Mouse (Mus musculus) kidney, postnatal 14 days (tissue): ENCODE measurements around the gene Cyp3a57.
"Not testable (repeated sequence)": the region's sequence is repeated elsewhere in the genome, so short reads cannot be mapped to it uniquely, and the experiment has no call there.

Experiments
- DNase-seq: peaks from one replicate; pipeline ENCODE4 v3.0.0; 2022; ENCODE audit warnings: mixed read lengths

The Cyp3a57 gene

DNA sequence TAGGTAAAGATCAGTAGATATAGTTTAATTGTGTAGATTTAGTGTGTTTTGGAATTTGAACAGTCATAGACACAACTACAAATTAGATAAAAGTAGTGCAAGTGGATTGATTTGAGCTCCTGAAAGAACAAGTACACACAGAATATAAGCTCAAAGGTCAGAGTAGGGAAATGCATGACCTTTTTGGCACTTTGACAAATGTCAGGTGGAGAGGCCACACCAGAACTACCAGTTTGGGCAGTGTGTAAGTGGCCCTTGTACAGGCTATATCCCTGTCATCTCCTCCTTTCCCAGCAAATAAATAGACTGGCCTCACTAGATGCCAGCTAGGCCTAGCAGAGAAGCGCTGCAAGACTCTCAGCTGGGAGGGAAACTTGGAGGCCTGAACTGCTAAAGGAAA is at the start of gene Cyp3a57:
TSS of gene Cyp3a57 (plus strand) at position 339 of the 400 bp plus-strand sequence.
- no peak for DNase-seq

DNA sequence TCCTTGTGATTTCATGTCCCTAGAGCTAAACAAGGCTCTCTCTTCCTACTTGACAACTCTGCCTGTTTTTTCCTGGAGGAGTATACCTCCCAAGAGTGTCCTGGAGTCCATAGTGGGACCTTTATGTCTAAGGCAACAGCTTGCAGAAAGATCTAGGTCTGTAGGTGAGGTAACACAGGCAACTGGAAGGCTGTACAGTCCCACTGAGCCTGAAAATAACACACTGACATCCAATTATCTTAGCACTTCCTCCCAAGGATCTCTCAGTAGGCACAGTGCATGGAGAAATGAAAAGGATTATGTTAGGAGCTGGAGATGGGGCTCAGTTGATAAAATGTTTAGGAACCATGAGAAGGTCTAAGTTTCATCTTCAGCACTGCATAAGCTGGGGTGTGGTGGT is 44.6 kb upstream of the Cyp3a57 start:
- DNase-seq: no peak

- DNase-seq: not testable (repeated sequence)
These were observed 43.3 kb upstream of the Cyp3a57 start for GRCm38 (mm10) chr5:145301796-145302195.

DNA sequence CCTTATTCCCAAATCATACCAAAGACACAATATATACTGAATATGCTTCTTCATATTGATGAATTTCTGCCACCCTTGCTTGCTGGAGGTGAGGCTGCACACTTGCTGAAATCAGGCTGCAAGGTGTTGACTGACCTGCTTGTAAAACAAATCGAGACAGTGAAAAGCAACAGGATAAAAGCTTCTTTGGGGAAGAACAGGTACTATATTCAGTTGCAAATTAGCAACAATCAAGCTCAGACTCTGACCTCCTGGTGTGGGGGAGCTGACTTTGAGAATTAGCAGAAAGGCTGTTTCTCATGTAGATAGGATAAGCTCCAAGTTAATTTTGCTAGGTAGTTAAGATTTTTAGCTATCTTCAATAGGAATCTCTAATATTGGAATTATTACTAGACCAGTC is 42.7 kb upstream of the Cyp3a57 start:
- DNase-seq: no peak

DNA sequence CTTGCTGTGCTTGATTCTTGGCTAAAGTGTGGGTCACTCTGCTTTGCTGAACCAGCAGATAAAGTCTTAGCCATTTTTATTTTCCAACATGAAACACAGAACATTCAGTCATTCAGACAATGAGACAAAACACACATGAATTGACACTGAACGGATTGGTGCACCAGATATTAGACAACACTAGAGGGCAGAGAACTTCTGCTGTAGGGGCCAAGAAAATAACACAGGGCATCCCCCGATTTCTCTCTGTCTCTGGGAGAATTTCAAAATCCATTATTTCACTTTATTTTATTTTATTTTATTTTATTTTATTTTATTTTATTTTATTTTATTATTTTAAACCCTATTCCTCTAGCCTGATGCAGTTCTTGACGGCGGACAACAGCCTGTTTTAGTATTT is 38.1 kb upstream of the Cyp3a57 start:
- not testable (repeated sequence) for DNase-seq

GRCm38 (mm10) chr5:145307811-145308210 is 37.3 kb upstream of the Cyp3a57 start:
- DNase-seq: not testable (repeated sequence)

GRCm38 (mm10) chr5:145313845-145314244 is 31.2 kb upstream of the Cyp3a57 start:
- DNase-seq: no peak

DNA sequence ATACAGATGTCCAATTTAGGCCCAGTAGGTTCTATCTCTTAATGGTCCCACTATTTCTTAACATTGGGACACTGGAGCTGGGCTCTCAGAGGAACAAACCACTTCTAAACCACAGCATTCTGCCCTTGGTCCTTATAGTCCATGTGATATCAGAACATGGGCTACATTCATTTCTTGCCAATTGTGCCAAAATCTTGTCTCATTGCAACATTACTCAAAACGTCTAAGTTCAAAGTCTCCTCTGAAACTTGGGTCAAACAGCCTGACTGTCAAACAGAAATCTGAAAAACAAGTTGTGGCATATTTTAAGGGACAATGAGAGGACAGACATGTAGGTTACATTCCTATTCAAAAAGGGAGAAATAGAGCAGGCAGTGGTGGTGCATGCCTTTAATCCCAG is 27.9 kb upstream of the Cyp3a57 start:
- no peak for DNase-seq

DNA sequence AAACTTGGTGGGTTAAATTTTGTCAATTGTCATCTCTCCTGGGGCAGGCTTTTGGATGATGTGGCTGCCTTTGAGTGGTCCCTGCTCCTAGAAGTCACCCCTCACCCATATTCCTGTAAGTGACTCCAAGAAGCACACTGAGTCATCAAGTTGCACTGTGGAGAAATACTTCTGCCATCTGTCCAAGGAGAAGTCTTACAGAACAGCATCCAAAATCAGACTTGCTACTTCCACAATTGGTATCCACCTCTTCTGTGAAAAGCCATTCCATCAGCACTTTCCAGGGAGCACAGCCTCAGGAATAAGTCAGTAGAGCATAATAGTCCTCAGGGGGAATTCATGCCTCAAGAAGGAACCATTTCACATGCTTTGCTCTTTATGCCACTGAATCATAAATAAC is 6.3 kb upstream of the Cyp3a57 start:
- DNase-seq: not testable (repeated sequence)

- no peak for DNase-seq
These were observed 4.6 kb downstream of the Cyp3a57 start for GRCm38 (mm10) chr5:145349697-145350096.

DNA sequence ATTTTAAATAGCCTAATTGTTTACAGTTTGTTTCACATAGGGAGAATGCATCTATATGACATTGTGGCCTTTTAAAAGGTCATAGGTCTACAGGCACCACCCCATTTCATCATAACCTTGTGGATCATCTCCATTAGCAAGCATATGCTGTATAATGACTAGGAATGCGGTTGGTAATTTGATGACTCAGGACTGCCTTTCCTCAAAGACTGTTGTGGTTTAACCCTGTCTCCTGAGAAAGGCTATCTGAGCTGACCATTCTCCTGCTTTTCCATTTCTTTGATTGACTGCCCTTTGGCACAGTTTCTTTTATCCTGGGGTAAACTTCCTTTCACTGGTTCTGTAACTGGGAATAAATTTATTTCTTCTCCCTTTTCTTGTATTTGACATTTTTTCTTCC is 8.0 kb downstream of the Cyp3a57 start:
- no peak for DNase-seq

DNA sequence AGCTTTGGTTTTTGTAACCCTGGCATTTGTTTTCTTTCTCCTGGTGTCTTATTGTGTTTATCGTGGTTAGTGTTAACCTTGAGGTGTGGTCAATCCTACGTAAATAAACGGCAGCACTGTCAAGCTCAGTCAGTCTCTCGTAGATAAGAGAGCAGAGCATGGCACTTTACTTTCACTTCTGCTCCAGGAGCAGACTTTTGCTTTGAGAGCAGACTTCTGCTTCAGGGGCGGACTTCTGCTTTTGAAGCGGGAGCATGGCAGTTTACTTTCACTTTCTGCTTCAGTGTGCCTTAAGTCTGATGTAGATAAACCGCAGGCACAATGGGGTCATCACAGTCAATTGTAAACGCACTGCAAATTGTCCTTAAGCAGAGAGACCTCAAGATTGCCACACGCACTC is 70.3 kb downstream of the Cyp3a57 start:
- not testable (repeated sequence) for DNase-seq

- no peak for DNase-seq
These were observed 77.2 kb downstream of the Cyp3a57 start for GRCm38 (mm10) chr5:145422287-145422686.

DNA sequence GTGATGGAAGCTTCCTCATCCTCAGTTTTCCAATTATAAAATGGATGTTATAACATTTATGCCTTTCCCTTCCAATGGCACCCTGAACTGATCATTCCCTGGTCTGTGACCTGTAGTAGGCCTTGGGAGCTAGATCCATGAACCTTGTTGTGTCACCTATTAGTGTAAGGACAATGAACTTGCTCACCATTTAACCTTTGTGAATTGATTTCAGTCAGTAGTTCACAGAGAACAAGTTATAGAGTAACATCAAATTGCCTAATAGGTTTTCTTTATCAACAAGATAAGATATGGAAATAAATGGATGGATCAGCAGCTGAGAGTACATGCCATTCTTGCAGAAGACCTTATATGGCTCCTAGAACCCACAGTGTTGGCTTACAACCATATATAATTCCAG is 85.9 kb downstream of the Cyp3a57 start:
- DNase-seq: no peak

DNA sequence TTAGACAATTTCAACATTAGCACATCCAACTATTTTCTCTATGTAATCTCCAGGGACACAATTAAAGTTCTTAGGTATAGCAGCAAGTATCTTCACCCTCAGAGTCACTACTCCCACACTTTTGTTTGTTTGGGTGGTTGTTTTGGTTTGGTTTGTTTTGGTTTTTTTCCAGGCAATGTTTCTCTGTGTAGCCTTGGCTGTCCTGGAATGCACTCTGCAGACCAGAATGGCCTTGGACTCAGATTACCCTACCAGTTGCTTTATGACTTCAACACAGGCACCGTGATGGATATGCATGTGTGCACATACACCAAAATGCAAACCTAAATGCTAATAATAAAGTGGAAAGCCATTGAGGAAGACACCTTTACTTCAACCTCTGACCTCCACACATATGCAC is 88.6 kb downstream of the Cyp3a57 start:
- no peak for DNase-seq
